Mouse (Mus musculus): Measurements from ENCODE around the gene AC161166.1. TPM values are rescaled to one million over a fixed set of nuclear protein-coding genes. Genes with fewer than 3 reads are reported as not detected.
"Not testable (repeated sequence)": the region's sequence is repeated elsewhere in the genome, so short reads cannot be mapped to it uniquely, and the experiment has no call there.

AC161166.1 gene
- total RNA-seq, 1 experiment from 2014 or later, result not detected

DNA sequence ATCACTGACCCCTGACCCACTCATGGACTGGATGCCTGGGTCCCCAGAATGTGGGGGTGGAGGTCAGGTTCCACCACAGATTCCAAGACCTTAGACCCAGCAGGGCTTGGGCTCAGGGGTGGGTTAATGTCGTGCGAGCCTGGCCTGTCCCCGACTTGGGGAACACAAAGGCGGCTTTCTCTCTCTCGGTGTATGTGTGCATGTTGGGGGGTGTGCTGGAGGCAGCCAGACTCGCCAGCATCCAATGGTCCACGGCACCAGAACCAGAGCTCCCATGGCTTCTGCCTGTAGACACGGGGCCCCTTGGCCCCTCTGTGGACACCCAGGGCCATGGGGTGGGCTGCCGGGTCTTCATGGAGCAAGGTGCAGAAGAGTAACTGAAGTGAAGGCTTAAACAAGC lies 26.8 kb downstream of the AC161166.1 start:
- no peak for DNase-seq

- not testable (repeated sequence) for DNase-seq
Observed at GRCm38 (mm10) chr7:24483291-24483690, 29.0 kb downstream of the AC161166.1 start.

DNA sequence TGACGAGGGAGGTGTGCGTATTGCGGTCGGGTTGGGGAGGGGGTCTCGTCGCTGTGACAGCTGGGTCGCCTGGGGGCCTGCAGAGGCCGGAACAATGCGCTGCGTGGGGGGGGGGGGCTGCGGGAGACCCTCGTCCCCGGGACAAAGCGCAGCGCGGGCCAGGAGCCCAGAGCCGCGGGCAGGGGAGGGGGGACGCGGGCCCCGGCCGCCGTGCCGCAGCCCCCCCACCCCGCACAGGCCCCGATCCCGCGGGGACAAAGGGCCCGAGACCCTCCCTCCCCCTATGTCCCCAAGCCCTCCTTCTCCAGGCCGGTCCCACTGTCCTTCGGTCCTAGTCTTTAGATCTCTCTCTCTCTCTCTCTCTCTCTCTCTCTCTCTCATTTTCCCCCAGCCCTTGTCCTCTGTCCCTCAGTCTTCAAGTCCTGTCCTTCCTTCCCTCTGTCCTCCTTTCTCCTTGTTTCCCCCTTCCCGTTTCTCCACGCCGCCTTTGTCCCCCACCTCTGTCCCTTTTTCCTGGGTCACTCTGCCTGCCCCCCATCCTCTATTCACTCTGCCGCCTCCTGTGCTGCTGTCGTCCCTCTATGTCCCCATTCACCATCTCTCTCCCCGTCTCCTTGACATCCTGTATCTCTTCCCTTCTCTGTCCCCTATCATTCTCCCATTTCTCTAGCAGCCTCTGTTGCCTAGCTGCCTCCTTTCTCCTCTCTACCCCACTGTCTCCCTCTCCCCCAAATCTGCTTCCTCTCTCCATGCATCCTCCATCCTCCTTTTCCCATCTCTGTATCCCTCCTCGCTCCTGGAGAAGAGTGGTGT lies 29.8 kb downstream of the AC161166.1 start:
- DNase-seq, result no peak

DNA sequence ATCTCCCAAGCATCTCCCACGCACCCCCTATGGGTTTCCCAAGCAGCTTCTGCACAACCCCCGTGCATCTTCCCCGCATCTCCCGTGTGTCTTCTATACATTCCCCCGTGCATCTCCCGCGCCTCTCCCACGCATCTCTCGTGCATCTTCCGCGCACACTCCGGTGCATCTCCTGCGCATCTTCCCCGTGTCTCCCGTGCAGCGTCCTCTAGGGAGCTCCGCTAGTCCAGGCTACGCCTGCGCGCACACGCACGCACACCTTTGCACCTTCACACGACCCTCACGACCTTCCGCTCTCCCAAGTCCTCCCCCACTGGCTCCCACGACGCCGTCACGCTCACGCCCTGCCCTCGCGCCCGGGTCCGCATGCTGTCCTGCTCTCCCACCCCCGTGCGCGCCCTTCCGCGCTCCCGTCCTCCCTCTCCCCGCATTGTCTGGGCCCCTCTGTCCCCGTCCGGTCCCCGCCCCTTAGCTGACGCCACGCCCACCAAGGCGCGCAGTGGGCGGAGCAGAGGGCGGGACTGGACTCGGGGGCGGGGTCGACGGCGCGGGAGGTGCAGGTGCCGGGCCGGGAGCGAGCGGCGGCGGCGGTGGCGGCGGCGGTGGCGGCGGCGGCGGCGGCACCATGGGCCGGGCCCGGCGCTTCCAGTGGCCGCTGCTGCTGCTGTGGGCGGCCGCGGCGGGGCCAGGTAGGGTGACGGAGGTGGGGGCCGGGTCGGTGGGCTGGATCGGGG lies 30.6 kb downstream of the AC161166.1 start, which contains the start of gene Cadm4:
Gene Cadm4, plus strand, starts transcription at position 550 of the 734 bp plus-strand sequence.
- DNase-seq, result peak; percentile 87

DNA sequence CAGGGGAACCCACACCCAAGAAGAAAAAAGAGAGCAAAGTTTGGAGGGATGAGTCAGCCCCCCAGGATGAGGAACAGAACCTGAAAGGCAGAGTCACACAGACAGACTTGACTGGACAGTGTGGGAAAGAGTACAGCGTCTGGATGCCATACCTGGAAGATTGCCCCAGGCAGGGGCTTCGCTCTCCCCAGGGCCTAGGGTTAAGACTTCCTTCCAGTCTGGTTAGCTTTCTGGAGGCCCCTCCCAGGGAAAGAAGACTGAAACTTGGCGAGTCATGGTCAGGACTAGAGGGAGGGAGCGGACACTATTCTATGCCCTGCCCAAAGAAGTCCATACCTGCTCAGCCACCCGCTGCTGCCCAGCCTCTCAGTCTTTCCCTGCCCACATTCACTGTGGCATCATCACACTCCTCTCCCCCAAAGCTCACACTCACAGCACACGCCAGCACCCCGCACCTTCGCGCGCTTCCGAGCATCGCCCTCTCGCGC lies 31.2 kb downstream of the AC161166.1 start:
- no peak for DNase-seq

DNA sequence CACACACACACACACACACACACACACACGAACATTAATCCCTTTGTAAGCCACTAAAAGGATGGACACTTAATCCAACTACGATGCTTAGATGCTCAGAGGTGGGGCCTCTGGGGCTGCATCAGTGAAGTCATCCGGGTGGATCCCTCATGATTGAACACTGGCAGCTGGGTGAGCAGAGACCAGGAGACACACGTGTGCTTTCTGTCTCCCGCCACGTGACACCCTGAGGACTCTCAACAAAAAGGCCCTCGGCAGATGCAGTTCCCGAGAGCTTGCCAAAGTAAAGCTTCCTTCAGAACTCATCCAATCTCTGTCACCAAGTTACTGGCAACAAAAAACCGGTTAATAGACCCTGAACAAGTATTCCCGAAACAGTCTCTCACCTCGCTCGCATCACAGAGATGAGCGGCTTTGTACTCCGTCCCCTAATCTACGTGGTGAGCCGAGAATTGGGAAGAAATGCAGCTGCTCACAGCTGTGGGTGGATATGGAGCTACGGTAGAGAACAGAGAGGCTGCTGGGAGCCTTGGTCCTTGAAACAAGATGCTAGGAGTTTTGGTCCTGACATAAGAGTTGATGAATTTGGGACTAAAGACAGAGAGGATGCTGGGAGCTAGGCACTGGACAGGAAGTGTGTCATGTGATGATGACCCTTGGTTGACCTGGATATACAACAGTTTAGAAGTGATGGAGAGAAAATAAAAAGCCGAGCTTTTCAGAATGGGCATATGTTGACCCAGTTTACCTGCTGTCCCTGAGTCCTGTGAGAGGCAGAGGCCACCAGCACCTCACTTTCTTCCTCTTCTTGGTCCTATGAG lies 31.9 kb downstream of the AC161166.1 start:
- no peak for DNase-seq

DNA sequence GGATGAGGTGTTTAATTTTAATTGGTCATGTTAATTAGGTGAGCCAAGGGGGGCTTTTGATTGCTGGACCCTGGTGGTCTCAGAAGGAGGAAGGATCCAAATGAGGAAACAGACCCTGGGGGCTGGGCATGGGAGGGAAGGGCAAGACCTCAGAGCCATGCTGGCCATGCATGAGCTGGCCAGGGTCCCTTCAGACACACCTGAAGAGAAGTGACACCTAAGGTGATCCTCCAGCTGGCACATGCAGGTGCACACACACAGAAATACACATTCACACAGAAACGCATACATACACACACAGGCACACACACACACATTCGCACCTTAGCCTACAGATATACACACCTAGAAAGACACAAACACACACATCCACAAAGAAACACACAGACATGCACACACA lies 32.6 kb downstream of the AC161166.1 start:
- DNase-seq, result no peak

- DNase-seq, result no peak
Observed at GRCm38 (mm10) chr7:24478911-24479310, 33.3 kb downstream of the AC161166.1 start.

DNA sequence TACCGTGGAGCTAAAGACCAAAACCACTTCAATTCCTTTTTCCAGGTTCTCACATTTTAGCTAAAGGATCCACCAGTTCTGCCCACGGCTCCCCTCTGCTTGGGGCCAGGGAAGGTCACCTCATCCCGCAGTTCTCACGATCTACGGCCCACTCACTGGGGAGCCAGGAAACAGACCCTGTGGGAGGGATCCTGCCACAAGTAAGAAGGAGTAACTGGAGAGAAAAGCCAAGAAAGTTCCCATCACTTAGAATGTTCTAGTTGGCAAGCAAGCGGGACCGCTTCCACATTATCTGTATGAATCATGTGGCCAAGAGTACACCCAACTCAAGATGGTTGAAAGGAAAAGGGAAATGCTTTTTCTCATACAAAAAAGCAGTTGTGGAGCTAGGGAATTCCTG lies 35.4 kb downstream of the AC161166.1 start:
- no peak for DNase-seq

GRCm38 (mm10) chr7:24476338-24476737 lies 35.9 kb downstream of the AC161166.1 start:
- no peak for DNase-seq

DNA sequence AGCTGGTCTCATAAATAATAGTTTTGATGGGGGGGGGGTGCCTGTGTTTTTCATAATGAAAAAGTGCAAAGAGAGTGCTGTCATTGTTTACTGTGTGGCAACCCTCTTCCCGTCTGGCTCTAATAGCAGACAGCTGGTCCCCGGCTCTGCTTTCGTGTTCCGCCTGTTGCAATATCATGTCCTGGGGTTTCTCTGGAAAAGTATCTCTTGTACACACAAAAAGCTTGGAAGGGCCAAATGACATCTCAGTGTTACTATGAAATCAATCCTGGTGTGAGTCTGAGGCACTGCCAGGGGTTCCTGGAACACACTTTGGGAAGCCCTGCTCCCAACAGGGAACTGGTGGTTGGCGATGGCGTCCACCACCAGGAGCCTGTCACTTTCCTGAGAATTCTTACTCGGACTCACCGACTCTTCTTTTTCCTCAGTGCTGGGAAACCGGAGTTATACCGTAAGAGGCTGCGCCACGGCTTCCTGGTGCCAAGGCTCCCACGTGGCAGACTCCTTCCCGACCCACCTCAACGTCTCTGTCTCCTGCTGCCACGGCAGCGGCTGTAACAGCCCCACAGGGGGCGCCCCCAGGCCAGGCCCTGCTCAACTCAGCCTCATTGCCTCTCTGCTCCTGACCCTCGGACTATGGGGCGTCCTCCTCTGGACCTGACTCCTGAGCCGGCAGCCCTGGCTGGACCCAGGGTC lies 37.3 kb downstream of the AC161166.1 start:
- DNase-seq, result no peak

DNA sequence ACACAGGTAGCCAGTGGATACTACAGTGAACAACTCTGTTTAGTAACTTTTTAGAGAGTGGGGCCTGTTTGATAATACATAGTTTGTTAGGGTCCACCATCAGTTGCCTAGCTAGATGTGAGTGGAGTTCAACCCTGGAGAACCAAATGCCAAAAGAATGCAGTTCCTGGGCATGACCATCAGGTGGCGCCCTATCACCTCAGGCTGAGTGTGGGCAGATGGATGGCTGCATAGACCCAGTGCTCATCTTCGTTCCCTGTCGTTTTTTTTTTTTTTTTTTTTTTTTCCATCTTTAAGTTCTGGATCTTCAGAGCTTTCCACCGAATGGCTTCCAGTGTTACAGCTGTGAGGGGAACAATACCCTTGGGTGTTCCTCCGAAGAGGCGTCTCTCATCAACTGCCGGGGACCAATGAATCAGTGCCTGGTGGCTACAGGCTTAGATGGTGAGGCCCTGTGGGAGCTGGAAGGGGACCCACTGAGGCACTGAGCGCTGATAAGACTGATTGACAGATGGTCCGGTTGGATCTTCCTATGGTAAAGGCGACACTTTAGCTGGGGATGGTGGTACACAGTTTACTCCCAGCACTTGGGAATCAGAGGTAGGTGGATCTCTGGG lies 38.2 kb downstream of the AC161166.1 start:
- peak; percentile 70 for DNase-seq

DNA sequence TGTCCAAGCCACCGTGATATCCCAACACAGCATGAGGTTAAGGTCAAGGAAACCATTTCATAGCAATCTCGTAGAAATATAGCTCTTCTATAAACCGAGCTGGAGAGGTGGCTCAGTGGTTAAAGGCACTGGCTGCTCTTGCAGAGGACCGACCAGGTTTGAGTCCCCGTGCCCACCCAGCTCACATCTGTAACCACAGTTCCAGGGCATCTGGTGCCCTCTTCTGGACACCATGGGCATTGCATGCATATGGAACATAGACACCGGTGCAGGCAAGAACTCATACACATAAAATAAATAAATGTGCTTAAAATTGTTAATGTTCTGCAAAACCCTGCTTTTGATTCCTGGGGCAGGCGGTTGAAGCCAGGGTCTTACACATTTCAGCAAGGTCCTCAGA lies 39.3 kb downstream of the AC161166.1 start:
- no peak for DNase-seq

DNA sequence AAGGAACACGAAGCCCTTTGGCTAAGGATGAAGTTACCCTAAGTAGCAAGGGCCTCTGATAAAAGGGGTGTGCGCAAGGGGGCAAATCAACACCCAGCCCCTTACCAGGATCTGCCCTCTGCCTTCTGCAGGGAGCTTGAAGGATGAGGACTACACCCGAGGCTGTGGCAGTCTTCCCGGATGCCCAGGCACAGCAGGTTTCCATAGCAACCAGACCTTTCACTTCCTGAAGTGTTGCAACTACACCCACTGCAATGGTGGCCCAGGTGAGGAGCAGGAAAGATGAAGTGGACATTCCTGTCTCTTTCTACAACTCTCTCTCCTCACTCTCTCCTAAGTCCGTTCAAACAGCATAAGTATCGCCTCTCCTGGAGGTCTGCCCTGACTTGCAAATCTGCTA lies 39.8 kb downstream of the AC161166.1 start:
- DNase-seq, result no peak

- peak; percentile 73 for DNase-seq
Observed at GRCm38 (mm10) chr7:24470356-24470755, 41.9 kb downstream of the AC161166.1 start.

GRCm38 (mm10) chr7:24469126-24469525 lies 43.1 kb downstream of the AC161166.1 start:
- no peak for DNase-seq

GRCm38 (mm10) chr7:24467886-24468285 lies 44.4 kb downstream of the AC161166.1 start:
- DNase-seq, result no peak

- no peak for DNase-seq
Observed at GRCm38 (mm10) chr7:24466835-24467234, 45.4 kb downstream of the AC161166.1 start.

GRCm38 (mm10) chr7:24462388-24463319 lies 49.6 kb downstream of the AC161166.1 start, which contains the start of gene Plaur:
Gene Plaur, plus strand, starts transcription at chr7:24462484.
- peak; percentile 27 for DNase-seq
